Mouse (Mus musculus) midbrain, embryonic 14.5 days (tissue): Measurements from ENCODE around the gene Fig4. TPM values are rescaled to one million over a fixed set of nuclear protein-coding genes. Genes with fewer than 3 reads are reported as not detected.

ENCODE experiments used
- ATAC-seq: fragments of 200-750 bp; cut with Nextera tagmentation; 2 replicates; pipeline ENCODE4 v1.8.0; 2017; ENCODE audit warnings: moderate number of reproducible peaks, moderate library complexity; ENCODE audit not compliant: low FRiP score, low TSS enrichment
- DNase-seq: peaks from one replicate; pipeline ENCODE4 v3.0.0-alpha.2; 2015
- H3K27ac ChIP-seq: fragments of 300-500 bp; sonication (generic); replicated peaks from 2 replicates; pipeline ENCODE4 v1.5.1; 2014; ENCODE audit warnings: mild to moderate bottlenecking, low read depth, low read length, moderate library complexity
- H3K27me3 ChIP-seq: fragments of 300-500 bp; sonication (generic); 2 replicates; pipeline ENCODE4 v1.6.1; 2014; ENCODE audit warnings: low read length, control low read depth, mixed read lengths; ENCODE audit not compliant: control insufficient read depth, insufficient read depth
- H3K36me3 ChIP-seq: fragments of 300-500 bp; sonication (generic); 2 replicates; pipeline ENCODE4 v1.6.1; 2014; ENCODE audit warnings: low read length, control low read depth; ENCODE audit not compliant: control insufficient read depth, insufficient read depth
- H3K4me1 ChIP-seq: fragments of 300-500 bp; sonication (generic); 2 replicates; pipeline ENCODE4 v1.6.1; 2014; ENCODE audit warnings: mild to moderate bottlenecking, antibody characterized with exemption, low read length, control low read depth; ENCODE audit not compliant: control insufficient read depth, insufficient read depth
- H3K4me2 ChIP-seq: fragments of 300-500 bp; sonication (generic); 2 replicates; pipeline ENCODE4 v1.6.1; 2014; ENCODE audit warnings: mild to moderate bottlenecking, low read length, moderate library complexity
- H3K4me3 ChIP-seq: fragments of 300-500 bp; sonication (generic); replicated peaks from 2 replicates; pipeline ENCODE4 v1.5.1; 2014; ENCODE audit warnings: low read depth, low read length
- H3K9ac ChIP-seq: fragments of 300-500 bp; sonication (generic); replicated peaks from 2 replicates; pipeline ENCODE4 v1.6.1; 2014; ENCODE audit warnings: mild to moderate bottlenecking, low read length, moderate library complexity
- H3K9me3 ChIP-seq: fragments of 300-500 bp; sonication (generic); 2 replicates; pipeline ENCODE4 v1.6.1; 2016; ENCODE audit warnings: low read length, control low read depth, mixed read lengths; ENCODE audit not compliant: control insufficient read depth
- WGBS: fragments of 180-500 bp; shearing (Covaris S2); extraction: QIAGEN DNeasy Blood & Tissue Kit; methylation state at CpG from one replicate; pipeline ENCODE4 v1.1.7; 2014; 5-methylcytosine and 5-hydroxymethylcytosine counted together
- polyA plus RNA-seq: library from polyadenylated mRNA; unstranded; fragments of >200 nt; fragmentation: Nextera tagmentation; extraction: Ambion mirVana; gene quantifications from 2 replicates; pipeline ENCODE4 v1.2.1, GENCODE M21; 2014

Gene Fig4
- polyA plus RNA-seq, 1 experiment from 2014 or later = 33.9 TPM

DNA sequence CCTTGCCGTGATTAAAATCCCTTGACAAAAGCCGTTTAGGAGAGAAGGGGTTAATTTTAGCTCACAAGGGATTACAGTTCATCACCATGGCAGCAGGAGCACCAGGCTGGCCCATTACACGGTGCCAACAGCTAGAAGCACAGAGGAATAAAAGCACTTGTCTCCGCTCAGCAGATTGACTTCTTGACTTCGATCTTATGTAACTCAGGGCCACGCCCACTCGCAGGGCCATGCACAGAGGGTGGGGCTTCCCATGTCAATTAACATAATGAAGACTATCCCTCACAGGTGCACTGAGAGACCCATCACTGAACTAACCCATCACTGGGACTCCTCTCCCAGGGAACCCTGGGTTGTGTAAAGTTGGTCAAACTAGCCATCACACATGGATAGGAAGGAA is 7.9 kb downstream of the Fig4 start:
- H3K9ac ChIP-seq = no peak overlapping the region
- peak overlapping the region; percentile 37 for H3K4me2 ChIP-seq
- H3K4me3 ChIP-seq = no peak overlapping the region
- no peaks in the 10 kb centered on the region for H3K36me3 ChIP-seq
- DNase-seq (peak; percentile 73), ATAC-seq (peak; percentile 40; the same call in 1 of the 2 replicates)
- H3K27ac ChIP-seq = peak overlapping the region; percentile 50; the same call in 1 of the 2 replicates
- no peaks in the 10 kb centered on the region for H3K27me3 ChIP-seq
- H3K9me3 ChIP-seq = no peaks in the 10 kb centered on the region
- WGBS = 12% methylated on average over 7 of the region's 7 CpGs
- peaks cover 10% of the 10 kb centered on the region for H3K4me1 ChIP-seq

DNA sequence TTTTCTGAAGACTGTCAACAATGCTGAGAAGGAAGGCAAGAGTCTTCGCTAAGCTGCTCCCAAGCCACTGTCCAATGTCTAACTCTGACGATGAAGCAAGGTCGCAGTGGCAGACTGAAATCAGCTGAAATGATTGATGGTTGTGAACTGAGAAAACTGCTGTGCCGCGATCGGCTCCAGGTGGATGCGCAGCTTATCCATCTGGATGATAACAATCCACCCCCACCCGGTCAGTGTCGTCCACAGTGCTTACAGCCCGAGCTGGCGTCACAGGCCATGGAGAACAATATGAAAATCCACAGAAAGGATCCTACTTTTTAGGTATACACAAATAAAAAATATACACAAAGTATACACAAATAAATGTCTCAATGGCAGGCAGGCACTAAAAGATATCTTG is 8.3 kb downstream of the Fig4 start:
- Histone ChIP-seq H3K4me3 (no peak overlapping the region), H3K27ac (peak overlapping the region; percentile 50), H3K9ac (no peak overlapping the region), H3K9me3 (no peaks in the 10 kb centered on the region), H3K27me3 (no peaks in the 10 kb centered on the region), H3K4me1 (peaks cover 10% of the 10 kb centered on the region), H3K36me3 (no peaks in the 10 kb centered on the region), H3K4me2 (peak overlapping the region; percentile 37)
- WGBS = 56% methylated on average over 11 of the region's 11 CpGs
- DNase-seq (peak; percentile 36), ATAC-seq (no peak)

DNA sequence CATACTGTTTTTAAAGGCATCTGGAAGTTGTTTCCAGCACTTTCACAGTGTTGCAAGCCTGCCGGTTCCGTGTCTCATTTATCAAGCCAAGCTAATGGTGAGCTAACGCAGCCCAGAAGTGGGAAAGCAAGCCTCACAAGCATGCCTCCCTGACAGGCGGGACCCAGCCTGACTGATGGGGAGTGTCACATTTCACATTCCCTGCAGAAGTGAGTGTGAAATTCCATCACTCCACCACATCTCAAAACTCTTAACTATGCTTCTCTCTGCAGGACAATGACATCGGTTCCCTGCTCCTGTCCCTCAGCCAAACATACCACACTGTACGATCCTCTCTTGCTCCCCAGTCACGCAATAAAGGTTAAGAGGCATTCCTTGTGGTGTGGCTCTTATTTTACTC is 10.0 kb downstream of the Fig4 start:
- Histone ChIP-seq H3K27ac (no peak overlapping the region), H3K4me2 (no peak overlapping the region), H3K36me3 (no peaks in the 10 kb centered on the region), H3K27me3 (no peaks in the 10 kb centered on the region), H3K4me1 (peaks cover 13% of the 10 kb centered on the region), H3K9me3 (no peaks in the 10 kb centered on the region), H3K9ac (no peak overlapping the region), H3K4me3 (no peak overlapping the region)
- ATAC-seq = no peak
- no peak for DNase-seq
- WGBS = 49% methylated on average over 7 of the region's 7 CpGs

DNA sequence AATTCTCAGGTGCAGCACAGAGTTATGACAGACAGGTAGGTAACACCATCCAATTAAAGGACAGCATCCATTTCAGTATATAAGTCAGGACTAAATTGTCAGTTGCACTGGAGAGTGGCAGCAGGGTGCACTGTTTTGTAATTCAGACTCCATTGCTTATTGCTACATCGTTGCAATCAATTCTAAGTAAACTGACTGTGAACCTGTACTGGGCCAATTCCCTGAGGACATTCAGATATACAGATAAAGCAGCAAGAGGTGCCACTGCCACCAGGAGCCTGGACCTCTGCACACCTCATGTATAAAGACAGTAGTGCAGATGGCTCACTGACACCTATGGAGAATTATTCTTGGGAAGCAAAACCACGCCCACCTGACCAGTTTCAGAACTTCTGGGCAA is 12.0 kb downstream of the Fig4 start:
- H3K4me3 ChIP-seq = no peak overlapping the region
- 83% methylated on average over 2 of the region's 2 CpGs for WGBS
- H3K27me3 ChIP-seq = no peaks in the 10 kb centered on the region
- H3K9me3 ChIP-seq = no peaks in the 10 kb centered on the region
- peaks cover 13% of the 10 kb centered on the region for H3K4me1 ChIP-seq
- H3K27ac ChIP-seq = no peak overlapping the region
- no peak for ATAC-seq
- DNase-seq = no peak
- no peak overlapping the region for H3K4me2 ChIP-seq
- H3K9ac ChIP-seq = no peak overlapping the region
- no peaks in the 10 kb centered on the region for H3K36me3 ChIP-seq

DNA sequence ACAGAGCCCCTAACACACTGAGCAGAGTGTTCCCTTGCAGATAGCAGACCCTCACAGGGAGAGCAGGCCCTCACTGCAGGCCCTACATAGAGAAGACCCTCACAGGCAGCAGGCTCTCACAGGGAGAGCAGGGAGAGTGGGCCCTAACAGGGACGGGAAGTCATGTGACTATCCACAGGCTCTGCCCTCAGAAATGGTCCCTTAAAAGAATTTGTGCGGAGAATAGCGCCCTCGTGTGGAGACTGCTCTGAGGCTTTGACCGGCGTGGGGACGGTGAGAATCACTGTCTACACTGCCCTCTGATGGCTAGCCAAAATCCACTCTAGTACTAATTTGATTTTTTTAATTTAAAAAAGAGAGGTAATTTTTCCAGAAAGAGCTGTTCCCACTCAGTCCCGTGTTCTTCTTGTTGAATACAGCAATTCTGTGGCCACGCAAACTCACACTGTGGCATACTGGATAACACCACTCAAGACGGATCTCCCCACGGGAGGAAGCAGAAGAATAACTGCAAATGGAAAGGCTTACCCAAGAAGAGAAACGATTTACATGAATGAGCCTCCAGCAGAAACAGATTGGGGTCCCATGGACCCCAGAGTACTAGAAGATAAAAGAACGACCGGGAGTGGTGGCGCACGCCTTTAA is 14.2 kb downstream of the Fig4 start:
- no peak overlapping the region for H3K9ac ChIP-seq
- WGBS = 31% methylated on average over 16 of the region's 16 CpGs
- DNase-seq (peak; percentile 97), ATAC-seq (peak; percentile 86)
- H3K4me1 ChIP-seq = 0 out of 2 replicates have a peak, but pooled peaks cover 3% of the 10 kb centered on the region
- no peaks in the 10 kb centered on the region for H3K9me3 ChIP-seq
- no peaks in the 10 kb centered on the region for H3K27me3 ChIP-seq
- no peak overlapping the region; the same call in 1 of the 2 replicates for H3K27ac ChIP-seq
- no peak overlapping the region for H3K4me2 ChIP-seq
- no peak overlapping the region for H3K4me3 ChIP-seq
- peaks cover 4% of the 10 kb centered on the region; the same call in 1 of the 2 replicates for H3K36me3 ChIP-seq

DNA sequence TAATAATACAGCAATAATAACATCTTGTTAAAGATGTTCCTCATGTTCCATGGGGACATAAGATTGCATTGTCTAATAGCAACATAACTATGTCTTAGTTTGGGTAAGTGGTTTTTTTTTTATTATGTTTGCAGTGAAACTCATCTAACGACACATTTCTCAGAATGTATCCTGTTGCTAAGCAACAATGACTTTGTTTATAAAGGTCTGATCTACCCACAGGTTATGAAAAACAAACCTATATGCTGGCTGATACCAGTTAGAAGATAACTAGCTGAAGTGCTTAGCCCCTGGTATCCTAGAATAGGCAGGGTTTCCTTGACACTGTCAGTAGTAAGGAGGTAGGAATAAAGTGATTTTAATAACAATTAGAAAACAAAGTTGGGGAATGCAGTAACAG is 15.0 kb downstream of the Fig4 start:
- Histone ChIP-seq H3K36me3 (peaks cover 7% of the 10 kb centered on the region; the same call in 1 of the 2 replicates), H3K27me3 (no peaks in the 10 kb centered on the region), H3K4me3 (no peak overlapping the region), H3K9me3 (no peaks in the 10 kb centered on the region), H3K27ac (no peak overlapping the region), H3K4me1 (0 out of 2 replicates have a peak, but pooled peaks cover 3% of the 10 kb centered on the region), H3K9ac (no peak overlapping the region), H3K4me2 (no peak overlapping the region)
- 74% methylated on average over 1 of the region's 1 CpGs for WGBS
- DNase-seq (no peak), ATAC-seq (no peak)

DNA sequence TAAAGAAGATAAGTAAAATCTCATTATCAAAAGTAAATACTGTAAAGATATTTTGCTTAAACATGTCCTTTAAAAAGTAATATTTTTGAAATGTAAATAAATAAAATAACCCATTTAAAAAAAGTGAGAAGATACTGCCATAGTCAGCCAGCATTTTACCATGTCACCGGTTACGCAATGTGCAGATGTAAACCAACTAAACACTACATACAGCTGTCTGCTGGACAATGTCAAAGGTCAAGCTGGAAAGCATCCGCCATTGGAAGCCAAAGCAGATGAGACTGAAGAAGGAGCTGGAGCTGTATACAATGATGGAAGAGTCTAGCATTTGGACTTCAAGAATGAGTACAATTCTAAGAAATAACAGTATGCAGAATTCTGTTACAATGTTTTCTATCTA is 15.4 kb downstream of the Fig4 start:
- Histone ChIP-seq H3K9me3 (no peaks in the 10 kb centered on the region), H3K9ac (no peak overlapping the region), H3K27me3 (no peaks in the 10 kb centered on the region), H3K36me3 (peaks cover 7% of the 10 kb centered on the region; the same call in 1 of the 2 replicates), H3K4me3 (no peak overlapping the region), H3K4me1 (0 out of 2 replicates have a peak, but pooled peaks cover 3% of the 10 kb centered on the region), H3K27ac (no peak overlapping the region), H3K4me2 (no peak overlapping the region)
- no peak for DNase-seq
- ATAC-seq = no peak
- WGBS = 95% methylated on average over 3 of the region's 3 CpGs

DNA sequence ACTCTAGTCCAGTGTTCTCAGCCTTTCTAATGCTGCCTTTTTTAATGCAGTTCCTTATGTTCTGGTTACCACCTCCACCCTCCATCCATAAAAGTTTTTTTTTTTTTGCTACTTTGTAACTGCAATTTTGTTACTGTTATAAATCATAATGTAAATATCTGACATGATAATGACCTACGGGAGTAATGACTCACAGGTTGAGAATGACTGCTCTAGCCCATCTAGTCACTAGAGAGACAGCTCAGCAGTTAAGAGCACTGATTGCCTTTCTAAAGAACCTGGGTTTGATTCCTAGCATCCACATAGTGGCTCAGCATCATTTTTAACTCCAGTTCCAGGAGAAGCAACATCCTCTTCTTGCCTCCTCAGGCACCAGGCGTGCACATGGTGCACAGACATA is 21.0 kb downstream of the Fig4 start:
- H3K4me3 ChIP-seq = no peak overlapping the region
- H3K4me1 ChIP-seq = peaks cover 6% of the 10 kb centered on the region; the same call in 1 of the 2 replicates
- 95% methylated on average over 2 of the region's 2 CpGs for WGBS
- no peak overlapping the region for H3K27ac ChIP-seq
- peaks cover 7% of the 10 kb centered on the region for H3K36me3 ChIP-seq
- no peaks in the 10 kb centered on the region for H3K9me3 ChIP-seq
- H3K27me3 ChIP-seq = no peaks in the 10 kb centered on the region
- no peak overlapping the region for H3K9ac ChIP-seq
- DNase-seq = no peak
- no peak overlapping the region for H3K4me2 ChIP-seq
- ATAC-seq = no peak

DNA sequence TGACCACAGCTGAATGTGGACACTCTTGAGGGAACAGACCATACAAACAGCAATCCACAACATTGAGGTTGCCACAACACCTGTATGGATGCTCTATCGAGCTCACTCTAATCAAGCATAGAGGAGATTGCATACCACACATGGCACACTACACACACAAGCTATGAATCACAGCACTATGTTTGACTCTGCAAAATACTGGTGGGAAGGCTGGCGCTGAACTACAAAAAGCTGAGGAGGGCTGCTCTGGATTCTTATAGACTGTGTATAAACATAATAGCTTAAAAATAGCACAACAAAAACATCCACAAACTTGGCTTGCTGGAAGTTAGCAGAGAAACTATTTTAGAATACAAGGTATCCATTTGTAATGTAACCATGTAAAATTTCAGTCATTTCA is 22.3 kb downstream of the Fig4 start:
- no peak for DNase-seq
- H3K4me2 ChIP-seq = no peak overlapping the region
- H3K27me3 ChIP-seq = no peaks in the 10 kb centered on the region
- ATAC-seq = no peak
- 95% methylated on average over 2 of the region's 2 CpGs for WGBS
- no peak overlapping the region for H3K9ac ChIP-seq
- H3K4me3 ChIP-seq = no peak overlapping the region
- peaks cover 9% of the 10 kb centered on the region for H3K36me3 ChIP-seq
- peaks cover 6% of the 10 kb centered on the region; the same call in 1 of the 2 replicates for H3K4me1 ChIP-seq
- no peaks in the 10 kb centered on the region for H3K9me3 ChIP-seq
- no peak overlapping the region for H3K27ac ChIP-seq
